Mouse (Mus musculus): ENCODE measurements at regions not wholly inside any gene's neighbourhood (a gene's known extent, or its start where the extent isn't known, plus 50 kb on each side); places are given as distances from the start of the nearest gene placed in this dataset.

DNA sequence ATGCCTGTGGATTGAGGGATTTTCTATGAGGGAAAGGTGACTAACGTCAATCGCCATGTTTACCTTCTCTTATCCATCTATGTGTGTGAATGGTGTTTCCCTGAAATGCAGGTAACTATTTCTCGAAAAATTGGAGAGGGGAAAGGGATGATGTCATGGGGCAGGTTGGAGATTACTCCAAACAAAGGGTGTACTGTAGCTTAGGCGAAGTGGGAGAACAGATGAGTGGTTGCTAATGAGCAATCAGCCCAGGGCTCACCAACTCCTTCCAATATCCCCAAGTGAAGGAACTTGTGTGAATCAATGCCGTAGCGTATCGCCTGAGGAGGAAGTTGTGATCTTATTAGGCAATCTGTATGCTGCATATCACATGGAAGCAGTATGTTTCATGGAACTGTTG lies 133.2 kb downstream of the Klf5 start:
- WGBS, result 86% methylated on average over 7 of the region's 7 CpGs
- DNase-seq (ENCODE audit: extremely low read depth, low read depth, low spot score), result no peak
- Histone ChIP-seq H3K79me2 (ENCODE audit: control insufficient read depth, insufficient read depth, low read length) (no peaks in the 10 kb centered on the region), H3K27me3 (ENCODE audit: control insufficient read depth, insufficient read depth, low read length) (no peaks in the 10 kb centered on the region), H3K36me3 (ENCODE audit: control insufficient read depth, insufficient read depth, low read length) (no peaks in the 10 kb centered on the region), H3K4me1 (ENCODE audit: control insufficient read depth, insufficient read depth, low read length) (no peaks in the 10 kb centered on the region), H3K27ac (replicated peaks; ENCODE audit: insufficient read depth, low read depth, low read length) (no peak overlapping the region), H3K9ac (ENCODE audit: low read depth, low read length) (no peak overlapping the region), H3K4me3 (ENCODE audit: insufficient read depth, low read depth, low read length) (no peak overlapping the region)
- TF ChIP-seq CTCF (IDR thresholded peaks at IDR 0.05; ENCODE audit: low read depth, low read length), result no peak
- no peak for TF ChIP-seq POLR2A (IDR thresholded peaks at IDR 0.05; ENCODE audit: extremely low read depth, insufficient read depth, low read length)

DNA sequence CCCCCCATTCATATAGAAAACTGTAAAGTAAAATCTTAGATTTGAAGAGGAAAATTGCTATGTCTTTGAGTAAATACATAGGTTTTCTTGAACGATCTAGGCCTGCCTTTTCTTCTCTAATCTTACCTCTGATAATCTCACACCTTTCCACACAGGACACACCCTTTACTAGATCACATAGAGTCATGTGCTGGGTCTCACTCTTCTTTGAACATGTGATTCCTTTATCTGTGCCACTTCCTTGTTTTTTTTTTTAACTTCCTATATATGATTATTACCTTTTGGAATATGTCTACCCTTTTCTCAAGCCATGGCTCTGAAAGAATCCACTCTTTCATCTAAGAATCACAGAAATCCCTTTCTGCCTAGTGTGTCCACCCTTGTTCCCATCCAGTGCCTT lies 136.2 kb downstream of the Klf5 start:
- H3K9ac ChIP-seq (ENCODE audit: low read depth, low read length), result no peak overlapping the region
- no peaks in the 10 kb centered on the region for H3K79me2 ChIP-seq (ENCODE audit: control insufficient read depth, insufficient read depth, low read length)
- H3K4me3 ChIP-seq (ENCODE audit: insufficient read depth, low read depth, low read length), result no peak overlapping the region
- no peak for TF ChIP-seq POLR2A (IDR thresholded peaks at IDR 0.05; ENCODE audit: extremely low read depth, insufficient read depth, low read length)
- TF ChIP-seq CTCF (IDR thresholded peaks at IDR 0.05; ENCODE audit: low read depth, low read length), result no peak
- no peaks in the 10 kb centered on the region for H3K4me1 ChIP-seq (ENCODE audit: control insufficient read depth, insufficient read depth, low read length)
- H3K27ac ChIP-seq (replicated peaks; ENCODE audit: insufficient read depth, low read depth, low read length), result no peak overlapping the region
- no peak for DNase-seq (ENCODE audit: extremely low read depth, low read depth, low spot score)
- 76% methylated on average over 1 of the region's 1 CpGs for WGBS
- H3K36me3 ChIP-seq (ENCODE audit: control insufficient read depth, insufficient read depth, low read length), result no peaks in the 10 kb centered on the region
- H3K27me3 ChIP-seq (ENCODE audit: control insufficient read depth, insufficient read depth, low read length), result no peaks in the 10 kb centered on the region

GRCm38 (mm10) chr14:99435512-99435911 lies 137.0 kb downstream of the Klf5 start:
- Histone ChIP-seq H3K79me2 (ENCODE audit: control insufficient read depth, insufficient read depth, low read length) (no peaks in the 10 kb centered on the region), H3K4me3 (ENCODE audit: insufficient read depth, low read depth, low read length) (no peak overlapping the region), H3K9ac (ENCODE audit: low read depth, low read length) (no peak overlapping the region), H3K4me1 (ENCODE audit: control insufficient read depth, insufficient read depth, low read length) (no peaks in the 10 kb centered on the region), H3K27ac (replicated peaks; ENCODE audit: insufficient read depth, low read depth, low read length) (no peak overlapping the region), H3K36me3 (ENCODE audit: control insufficient read depth, insufficient read depth, low read length) (no peaks in the 10 kb centered on the region), H3K27me3 (ENCODE audit: control insufficient read depth, insufficient read depth, low read length) (no peaks in the 10 kb centered on the region)
- no peak for DNase-seq (ENCODE audit: extremely low read depth, low read depth, low spot score)
- TF ChIP-seq POLR2A (IDR thresholded peaks at IDR 0.05; ENCODE audit: extremely low read depth, insufficient read depth, low read length), result no peak
- no peak for TF ChIP-seq CTCF (IDR thresholded peaks at IDR 0.05; ENCODE audit: low read depth, low read length)
- 59% methylated on average over 3 of the region's 3 CpGs for WGBS

- H3K27me3 ChIP-seq (ENCODE audit: control insufficient read depth, insufficient read depth, low read length), result no peaks in the 10 kb centered on the region
- 78% methylated on average over 1 of the region's 1 CpGs for WGBS
- DNase-seq (ENCODE audit: extremely low read depth, low read depth, low spot score), result no peak
- H3K9ac ChIP-seq (ENCODE audit: low read depth, low read length), result no peak overlapping the region
- no peaks in the 10 kb centered on the region for H3K79me2 ChIP-seq (ENCODE audit: control insufficient read depth, insufficient read depth, low read length)
- no peaks in the 10 kb centered on the region for H3K36me3 ChIP-seq (ENCODE audit: control insufficient read depth, insufficient read depth, low read length)
- no peaks in the 10 kb centered on the region for H3K4me1 ChIP-seq (ENCODE audit: control insufficient read depth, insufficient read depth, low read length)
- no peak overlapping the region for H3K4me3 ChIP-seq (ENCODE audit: insufficient read depth, low read depth, low read length)
- no peak overlapping the region for H3K27ac ChIP-seq (replicated peaks; ENCODE audit: insufficient read depth, low read depth, low read length)
- no peak for TF ChIP-seq CTCF (IDR thresholded peaks at IDR 0.05; ENCODE audit: low read depth, low read length)
- TF ChIP-seq POLR2A (IDR thresholded peaks at IDR 0.05; ENCODE audit: extremely low read depth, insufficient read depth, low read length), result no peak
Observed at GRCm38 (mm10) chr14:99436051-99436450, 137.6 kb downstream of the Klf5 start.

GRCm38 (mm10) chr14:99449112-99449511 lies 150.6 kb downstream of the Klf5 start:
- H3K36me3 ChIP-seq (ENCODE audit: control insufficient read depth, insufficient read depth, low read length), result no peaks in the 10 kb centered on the region
- H3K27me3 ChIP-seq (ENCODE audit: control insufficient read depth, insufficient read depth, low read length), result no peaks in the 10 kb centered on the region
- TF ChIP-seq POLR2A (IDR thresholded peaks at IDR 0.05; ENCODE audit: extremely low read depth, insufficient read depth, low read length) (no peak), CTCF (IDR thresholded peaks at IDR 0.05; ENCODE audit: low read depth, low read length) (no peak)
- H3K79me2 ChIP-seq (ENCODE audit: control insufficient read depth, insufficient read depth, low read length), result no peaks in the 10 kb centered on the region
- H3K4me1 ChIP-seq (ENCODE audit: control insufficient read depth, insufficient read depth, low read length), result no peaks in the 10 kb centered on the region
- WGBS, result 58% methylated on average over 5 of the region's 5 CpGs
- no peak overlapping the region for H3K9ac ChIP-seq (ENCODE audit: low read depth, low read length)
- no peak overlapping the region for H3K27ac ChIP-seq (replicated peaks; ENCODE audit: insufficient read depth, low read depth, low read length)
- no peak for DNase-seq (ENCODE audit: extremely low read depth, low read depth, low spot score)
- H3K4me3 ChIP-seq (ENCODE audit: insufficient read depth, low read depth, low read length), result no peak overlapping the region

DNA sequence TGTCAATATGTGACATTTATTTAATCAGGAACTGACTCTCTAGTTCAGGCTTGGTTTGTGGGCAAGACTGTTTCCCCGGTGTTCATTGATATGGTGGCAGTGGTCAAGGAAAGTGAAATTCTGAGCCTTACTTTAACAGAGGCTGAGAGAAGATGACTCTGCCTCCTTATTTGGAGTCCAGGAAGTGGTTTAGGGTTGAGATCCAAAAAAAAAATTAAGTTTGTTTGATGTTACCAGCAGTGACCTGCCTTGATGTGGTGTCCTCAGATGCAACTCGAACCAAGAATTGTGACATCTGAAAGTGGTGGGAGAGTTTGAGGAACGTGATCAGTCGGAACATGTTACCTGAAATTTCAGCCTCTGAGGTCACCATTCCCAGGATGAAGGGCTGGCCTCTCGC lies 151.4 kb downstream of the Klf5 start:
- no peak overlapping the region for H3K4me3 ChIP-seq (ENCODE audit: insufficient read depth, low read depth, low read length)
- no peak overlapping the region for H3K9ac ChIP-seq (ENCODE audit: low read depth, low read length)
- 86% methylated on average over 5 of the region's 5 CpGs for WGBS
- no peaks in the 10 kb centered on the region for H3K4me1 ChIP-seq (ENCODE audit: control insufficient read depth, insufficient read depth, low read length)
- no peaks in the 10 kb centered on the region for H3K36me3 ChIP-seq (ENCODE audit: control insufficient read depth, insufficient read depth, low read length)
- no peak overlapping the region for H3K27ac ChIP-seq (replicated peaks; ENCODE audit: insufficient read depth, low read depth, low read length)
- H3K27me3 ChIP-seq (ENCODE audit: control insufficient read depth, insufficient read depth, low read length), result no peaks in the 10 kb centered on the region
- no peak for TF ChIP-seq POLR2A (IDR thresholded peaks at IDR 0.05; ENCODE audit: extremely low read depth, insufficient read depth, low read length)
- no peak for TF ChIP-seq CTCF (IDR thresholded peaks at IDR 0.05; ENCODE audit: low read depth, low read length)
- DNase-seq (ENCODE audit: extremely low read depth, low read depth, low spot score), result no peak
- H3K79me2 ChIP-seq (ENCODE audit: control insufficient read depth, insufficient read depth, low read length), result no peaks in the 10 kb centered on the region
